Mouse (Mus musculus) liver, embryonic 11.5 days (tissue): Measurements from ENCODE around the gene Hdac7. TPM values are rescaled to one million over a fixed set of nuclear protein-coding genes. Genes with fewer than 3 reads are reported as not detected.
A peak's percentile ranks its signal among the peaks of the same experiment; 100 is the strongest.

Source experiments
- ATAC-seq: fragments of 200-750 bp; cut with Nextera tagmentation; replicated peaks from 2 replicates; pipeline ENCODE4 v1.8.0; 2017; ENCODE audit warnings: moderate number of reproducible peaks, mild to moderate bottlenecking, moderate TSS enrichment, moderate library complexity; ENCODE audit not compliant: low FRiP score
- DNase-seq: peaks from one replicate; pipeline ENCODE4 v3.0.0-alpha.2; 2017; ENCODE audit warnings: low spot score
- H3K27ac ChIP-seq: fragments of 300-500 bp; sonication (generic); 2 replicates; pipeline ENCODE4 v1.5.1; 2014; ENCODE audit warnings: mild to moderate bottlenecking, low read depth, low read length, control low read depth
- H3K27me3 ChIP-seq: fragments of 300-500 bp; sonication (generic); replicated peaks from 2 replicates; pipeline ENCODE4 v1.6.1; 2014; ENCODE audit warnings: low read length, mixed read lengths; ENCODE audit not compliant: control insufficient read depth, insufficient read depth
- H3K36me3 ChIP-seq: fragments of 300-500 bp; sonication (generic); 2 replicates; pipeline ENCODE4 v1.6.1; 2014; ENCODE audit warnings: mild to moderate bottlenecking, low read length, moderate library complexity, mixed read lengths; ENCODE audit not compliant: control insufficient read depth, insufficient read depth
- H3K4me1 ChIP-seq: fragments of 300-500 bp; sonication (generic); replicated peaks from 2 replicates; pipeline ENCODE4 v1.6.1; 2014; ENCODE audit warnings: low read length, mixed read lengths; ENCODE audit not compliant: control insufficient read depth, insufficient read depth
- H3K4me2 ChIP-seq: fragments of 300-500 bp; sonication (generic); 2 replicates; pipeline ENCODE4 v1.6.1; 2014; ENCODE audit warnings: mild to moderate bottlenecking, control low read depth, moderate library complexity
- H3K4me3 ChIP-seq: fragments of 300-500 bp; sonication (generic); 2 replicates; pipeline ENCODE4 v1.5.1; 2014; ENCODE audit warnings: low read depth, low read length, control low read depth
- H3K9ac ChIP-seq: fragments of 300-500 bp; sonication (generic); 2 replicates; pipeline ENCODE4 v1.6.1; 2014; ENCODE audit warnings: low read depth, low read length, control low read depth
- H3K9me3 ChIP-seq: fragments of 300-500 bp; sonication (generic); 2 replicates; pipeline ENCODE4 v1.6.1; 2016; ENCODE audit warnings: low read length, inconsistent platforms, mixed read lengths; ENCODE audit not compliant: control insufficient read depth
- WGBS: fragments of 180-500 bp; shearing (Covaris S2); extraction: QIAGEN DNeasy Blood & Tissue Kit; methylation state at CpG from one replicate; pipeline ENCODE4 v1.1.7; 2014; 5-methylcytosine and 5-hydroxymethylcytosine counted together
- polyA plus RNA-seq: library from polyadenylated mRNA; unstranded; fragments of >200 nt; fragmentation: Nextera tagmentation; extraction: Ambion mirVana; gene quantifications from 2 replicates; pipeline ENCODE4 v1.2.1, GENCODE M21; 2014

The Hdac7 gene
- polyA plus RNA-seq, 1 experiment from 2014 or later = 33.5 TPM

- Histone ChIP-seq H3K4me1 (peaks cover 19% of the 10 kb centered on the region), H3K9me3 (no peaks in the 10 kb centered on the region), H3K9ac (no peak overlapping the region), H3K27ac (peak overlapping the region; percentile 19; the same call in 1 of the 2 replicates), H3K4me3 (no peak overlapping the region), H3K27me3 (no peaks in the 10 kb centered on the region), H3K36me3 (no peaks in the 10 kb centered on the region), H3K4me2 (no peak overlapping the region)
- no peak for ATAC-seq
- no peak for DNase-seq
- 72% methylated on average over 10 of the region's 10 CpGs for WGBS
Measured at GRCm38 (mm10) chr15:97745331-97745730, 99.0 kb downstream of the Hdac7 start.

DNA sequence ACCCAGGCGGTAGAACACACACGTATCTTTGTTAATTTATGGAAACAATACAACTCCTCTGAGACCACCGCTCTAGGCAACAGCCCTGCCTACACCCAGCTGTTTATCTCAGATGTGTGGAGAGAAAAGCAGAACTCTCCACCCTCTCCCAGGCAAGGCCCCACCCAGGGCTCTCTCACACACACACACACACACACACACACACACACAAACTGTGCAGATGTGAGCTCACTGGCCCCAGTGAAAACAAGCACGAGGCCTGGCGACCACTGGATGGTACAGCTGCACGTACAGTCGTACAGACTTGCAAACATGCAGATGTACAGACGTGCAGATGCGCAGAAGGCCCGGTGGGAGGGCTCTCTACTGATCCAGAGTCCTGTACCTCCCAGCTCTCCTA is 99.4 kb downstream of the Hdac7 start:
- no peaks in the 10 kb centered on the region for H3K36me3 ChIP-seq
- H3K4me1 ChIP-seq = peaks cover 18% of the 10 kb centered on the region
- DNase-seq (no peak), ATAC-seq (peak; percentile 81)
- H3K4me3 ChIP-seq = no peak overlapping the region
- H3K9me3 ChIP-seq = no peaks in the 10 kb centered on the region
- H3K9ac ChIP-seq = no peak overlapping the region
- 69% methylated on average over 10 of the region's 10 CpGs for WGBS
- no peak overlapping the region for H3K4me2 ChIP-seq
- no peaks in the 10 kb centered on the region for H3K27me3 ChIP-seq
- H3K27ac ChIP-seq = peak overlapping the region; percentile 19; the same call in 1 of the 2 replicates

DNA sequence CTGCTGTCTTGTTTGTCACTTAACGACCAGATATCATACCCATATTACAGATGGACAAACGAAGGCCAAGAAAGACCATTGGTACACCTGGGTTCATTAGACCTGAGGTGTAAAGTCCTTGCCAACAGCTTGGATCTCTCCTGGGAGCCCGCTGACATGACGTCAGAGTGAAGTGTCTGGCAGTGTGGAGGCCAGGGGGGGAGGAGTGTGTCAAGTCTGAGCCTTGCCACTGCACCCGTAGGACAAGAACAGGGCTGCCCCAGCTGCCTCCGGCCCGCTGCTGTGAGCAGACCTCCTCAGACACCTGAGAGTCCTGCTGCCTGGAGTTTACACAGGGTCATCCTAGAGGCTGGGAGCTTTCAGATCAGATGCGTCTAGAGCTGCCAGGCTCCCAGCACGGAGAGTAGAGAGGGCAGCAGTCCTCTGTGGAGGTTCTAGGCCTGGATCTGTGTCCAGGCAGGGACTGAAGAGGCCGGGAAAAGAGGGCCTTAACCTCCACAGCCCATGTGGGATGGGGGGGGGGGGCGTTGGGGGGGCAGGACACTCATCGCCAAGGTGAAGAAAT is 100.3 kb downstream of the Hdac7 start:
- H3K4me1 ChIP-seq = peaks cover 18% of the 10 kb centered on the region
- H3K4me2 ChIP-seq = no peak overlapping the region
- 0 out of 2 replicates have a peak overlapping the region, but pooled peaks have one; percentile 30 for H3K9ac ChIP-seq
- WGBS = 75% methylated on average over 11 of the region's 12 CpGs
- peak overlapping the region; percentile 25 for H3K27ac ChIP-seq
- no peaks in the 10 kb centered on the region for H3K36me3 ChIP-seq
- DNase-seq = no peak
- no peak for ATAC-seq
- H3K9me3 ChIP-seq = no peaks in the 10 kb centered on the region
- H3K27me3 ChIP-seq = no peaks in the 10 kb centered on the region
- no peak overlapping the region for H3K4me3 ChIP-seq

DNA sequence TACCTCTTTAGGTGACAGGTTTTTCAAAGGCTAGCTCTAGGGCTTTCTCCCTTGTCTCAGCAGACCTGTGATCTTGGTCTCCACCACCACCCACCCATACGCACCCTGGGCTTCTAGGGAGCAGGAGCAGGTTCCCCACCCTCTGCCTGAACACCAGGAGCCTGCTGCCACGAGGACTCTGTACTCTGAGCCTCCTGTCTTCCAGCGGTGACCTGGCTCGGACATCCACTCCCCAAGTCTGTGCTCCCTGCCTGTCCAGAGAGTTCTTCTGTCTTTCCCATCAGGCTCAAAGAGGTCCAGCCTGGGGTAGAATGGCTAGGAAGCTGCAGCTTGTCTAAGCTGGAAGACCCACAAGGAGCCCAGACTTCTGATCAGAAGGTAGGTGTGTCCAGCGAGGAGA is 101.1 kb downstream of the Hdac7 start:
- Histone ChIP-seq H3K27ac (no peak overlapping the region), H3K4me3 (no peak overlapping the region), H3K27me3 (no peaks in the 10 kb centered on the region), H3K4me2 (no peak overlapping the region), H3K9me3 (no peaks in the 10 kb centered on the region), H3K36me3 (no peaks in the 10 kb centered on the region), H3K4me1 (peaks cover 14% of the 10 kb centered on the region), H3K9ac (no peak overlapping the region)
- ATAC-seq (no peak), DNase-seq (no peak)
- 74% methylated on average over 5 of the region's 5 CpGs for WGBS

Other genes starting within 250 kb of the Hdac7 start
- 35.5 and 41.4 TPM in 2 replicates for gene Rpap3, start 138.7 kb downstream of the Hdac7 start, polyA plus RNA-seq
- not detected in 2 replicates for gene Endou, start 113.2 kb downstream of the Hdac7 start, polyA plus RNA-seq
- 4.1 and 4.5 TPM in 2 replicates for gene Rapgef3, start 76.5 kb downstream of the Hdac7 start, polyA plus RNA-seq
- gene Slc48a1, start 66.0 kb downstream of the Hdac7 start, polyA plus RNA-seq = 55.0 and 62.1 TPM in 2 replicates
- 0.96 and 1.2 TPM in 2 replicates for gene Vdr, start 66.1 kb upstream of the Hdac7 start, polyA plus RNA-seq
- 25.7 and 28.0 TPM in 2 replicates for gene Tmem106c, start 119.7 kb upstream of the Hdac7 start, polyA plus RNA-seq
- 6.5 and 7.0 TPM in 2 replicates for gene Col2a1, start 160.2 kb upstream of the Hdac7 start, polyA plus RNA-seq
- 37.2 and 42.5 TPM in 2 replicates for gene Pfkm, start 248.1 kb upstream of the Hdac7 start, polyA plus RNA-seq
- 37.9 and 38.6 TPM in 2 replicates for gene Senp1, start 249.2 kb upstream of the Hdac7 start, polyA plus RNA-seq